24 mouse cellular contexts compared by ENCODE assay signal in the genomic region with DNA sequence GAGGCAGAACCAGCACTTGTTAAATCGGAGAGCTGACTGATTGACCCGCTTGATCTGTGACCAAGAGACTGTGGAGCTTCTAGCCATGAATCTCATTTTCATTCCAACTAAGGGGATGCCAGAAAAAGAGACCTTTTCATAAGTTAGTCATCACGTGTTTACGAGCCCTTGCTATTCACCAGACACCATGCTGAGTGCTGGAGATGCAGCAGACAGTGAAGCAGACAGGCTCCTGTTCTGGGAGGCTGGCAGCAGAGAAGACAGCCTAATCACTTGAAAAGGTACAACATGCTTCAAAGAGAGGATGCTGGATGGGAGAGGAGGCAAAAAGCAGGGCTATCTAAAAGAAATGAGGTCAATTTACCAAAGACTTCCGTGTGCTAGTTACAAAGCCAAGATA. TPM values are rescaled to one million over a fixed set of nuclear protein-coding genes. Genes with fewer than 3 reads are reported as not detected.
DNase-seq lines count a peak whose midpoint lies in the region; ATAC-seq lines count a peak whose summit lies in the region.
"Had no signal": no experiment of that assay in that cellular context is flagged by ENCODE, and none has a peak within 500 bp of the region (broad histone marks: within the 10 kb centered on the region; RNA-seq: fewer than 3 reads in every experiment).

No protein-coding gene starts in this region.

- no peaks in the 10 kb centered on the region for H3K9me3 ChIP-seq in midbrain, embryonic 16.5 days (replicated peaks; ENCODE audit: control insufficient read depth, low read length, poor library complexity, severe bottlenecking)
- no peaks in the 10 kb centered on the region for H3K9me3 ChIP-seq in midbrain, embryonic 11.5 days (ENCODE audit: control insufficient read depth, low read length)
- H3K9me3 ChIP-seq: G1E had no signal

- H3K36me3 ChIP-seq in midbrain, embryonic 16.5 days (ENCODE audit: control insufficient read depth, insufficient read depth, low read length): no peaks in the 10 kb centered on the region
- no peaks in the 10 kb centered on the region for H3K36me3 ChIP-seq in midbrain, embryonic 11.5 days (ENCODE audit: control insufficient read depth, insufficient read depth, low read length)
- H3K36me3 ChIP-seq: G1E had no signal

- H3K27ac ChIP-seq in midbrain, embryonic 16.5 days (ENCODE audit: low read length): no peak overlapping the region
- H3K27ac ChIP-seq in midbrain, embryonic 11.5 days (ENCODE audit: low read depth, low read length): no peak overlapping the region

- no peaks in the 10 kb centered on the region for H3K4me1 ChIP-seq in midbrain, embryonic 16.5 days (ENCODE audit: control insufficient read depth, insufficient read depth, low read length)
- no peaks in the 10 kb centered on the region for H3K4me1 ChIP-seq in midbrain, embryonic 11.5 days (ENCODE audit: control insufficient read depth, insufficient read depth, low read length)

- intact Hi-C loops in heart, postnatal 10 days (cut with DNase I): no loop called here

- 59% methylated on average over 5 of the region's 5 CpGs for WGBS in midbrain, embryonic 16.5 days
- WGBS in midbrain, embryonic 11.5 days: 69% methylated on average over 5 of the region's 5 CpGs

- no peak overlapping the region for H3K9ac ChIP-seq in midbrain, embryonic 16.5 days (ENCODE audit: low read depth, low read length)
- H3K9ac ChIP-seq in midbrain, embryonic 11.5 days (ENCODE audit: low read length): no peak overlapping the region

- 0 out of 2 replicates have a peak, but pooled peaks have one; percentile 17 for ATAC-seq in midbrain, embryonic 16.5 days
- ATAC-seq in midbrain, embryonic 11.5 days (ENCODE audit: low FRiP score): no peak
- ATAC-seq: activated CD4-positive, CD25-positive, alpha-beta regulatory T cell, adult 4 months; CD4-positive, CD25-positive, alpha-beta regulatory T cell, adult 4 months; Patski had no signal

- H3K27me3 ChIP-seq in midbrain, embryonic 16.5 days (ENCODE audit: control insufficient read depth, insufficient read depth, low read depth, low read length): no peaks in the 10 kb centered on the region
- H3K27me3 ChIP-seq in midbrain, embryonic 11.5 days (ENCODE audit: control insufficient read depth, insufficient read depth, low read length): no peaks in the 10 kb centered on the region

- H3K4me2 ChIP-seq in midbrain, embryonic 16.5 days (ENCODE audit: low read length): no peak overlapping the region
- no peak overlapping the region for H3K4me2 ChIP-seq in midbrain, embryonic 11.5 days

- no peak overlapping the region for H3K4me3 ChIP-seq in midbrain, embryonic 16.5 days (ENCODE audit: low read depth, low read length)
- no peak overlapping the region for H3K4me3 ChIP-seq in midbrain, embryonic 11.5 days (ENCODE audit: low read depth, low read length)

- DNase-seq in cerebellum, postnatal 10 days: peak; percentile 59 to 63
- DNase-seq in cerebellum, postnatal 25 days: no peak
- DNase-seq in cerebellum, postnatal 14 days: peak; percentile 38 to 45
- no peak for DNase-seq in cerebellum, adult 8-10 months
- peak; percentile 15 for DNase-seq in heart, adult 11 months
- no peak for DNase-seq in heart, postnatal 10 days
- no peak for DNase-seq in midbrain, embryonic 11.5 days (ENCODE audit: low spot score, missing footprints)
- DNase-seq: adrenal gland, adult 2 months; adrenal gland, adult 8-10 months; adrenal gland, postnatal 10 days; adrenal gland, postnatal 14 days; adrenal gland, postnatal 25 days; adrenal gland, postnatal 36 days; B cell, adult 2 months; cerebellum, adult 11 months; cerebellum, adult 11-12 months had no signal

RNA-seq across cellular contexts. Expression of gene Lrrc55, which starts 12.3 kb away (rescaled TPM):
- 1 to 10 TPM; 3.5 to 6.3 TPM for total RNA-seq in heart, postnatal 10 days (2021)
- polyA plus RNA-seq in midbrain, embryonic 16.5 days (2015; fragmentation: Nextera tagmentation; extraction: Ambion mirVana): 15.2 and 15.8 TPM in 2 replicates
- 1.2 and 1.3 TPM in 2 replicates for polyA plus RNA-seq in midbrain, embryonic 11.5 days (2014; fragmentation: Nextera tagmentation; extraction: Ambion mirVana)
- total RNA-seq: CH12.LX, MEL had no signal
- polyA plus RNA-seq: activated CD4-positive, CD25-positive, alpha-beta regulatory T cell, adult 4 months; C2C12; CD4-positive, CD25-positive, alpha-beta regulatory T cell, adult 4 months; G1E had no signal

Comparison
In these comparisons a context has a peak if more than half of its experiments do, and no peak if none do; other contexts are left out.
1. DNase-seq: peak in cerebellum, postnatal 10 days (2 of 2), cerebellum, postnatal 14 days (2 of 2) and heart, adult 11 months (single experiment); none in cerebellum, postnatal 25 days (0 of 2), cerebellum, adult 8-10 months (single experiment), heart, postnatal 10 days (0 of 2) and midbrain, embryonic 11.5 days (single experiment).